Mouse (Mus musculus) erythroblast, embryonic 14.5 days (primary cell): ENCODE data around the gene Tfeb. TPM values are rescaled to one million over a fixed set of nuclear protein-coding genes. Genes with fewer than 3 reads are reported as not detected.

Experiments used
- H3K27me3 ChIP-seq: 2 replicates; pipeline ENCODE4 v1.6.1; 2012; ENCODE audit warnings: inconsistent platforms; ENCODE audit not compliant: control insufficient read depth
- H3K36me3 ChIP-seq: 2 replicates; pipeline ENCODE4 v1.6.1; 2012; ENCODE audit warnings: mild to moderate bottlenecking, inconsistent platforms; ENCODE audit not compliant: control insufficient read depth
- H3K4me1 ChIP-seq: 2 replicates; pipeline ENCODE4 v1.6.1; 2012; ENCODE audit warnings: inconsistent platforms; ENCODE audit not compliant: control insufficient read depth
- H3K4me3 ChIP-seq: replicated peaks from 2 replicates; pipeline ENCODE3; 2012; ENCODE audit warnings: moderate library complexity, mild to moderate bottlenecking, inconsistent platforms
- H3K9me3 ChIP-seq: 2 replicates; pipeline ENCODE4 v1.6.1; 2012; ENCODE audit warnings: low read length, inconsistent platforms, mixed read lengths; ENCODE audit not compliant: control insufficient read depth
- GATA1 ChIP-seq: IDR thresholded peaks from 2 replicates; pipeline ENCODE4 v1.6.1; 2012; ENCODE audit warnings: low read length, inconsistent platforms, mixed read lengths
- TAL1 ChIP-seq: IDR thresholded peaks from 3 replicates; pipeline ENCODE4 v1.6.1; 2012; ENCODE audit warnings: low read length, inconsistent platforms, mixed read lengths
- polyA plus RNA-seq: library from polyadenylated mRNA; stranded (reverse); fragments of >175 nt; gene quantifications from 2 replicates; pipeline ENCODE4 v1.2.3, GENCODE M21; 2012

The Tfeb gene
- polyA plus RNA-seq, 1 experiment, result 1.5 TPM

GRCm38 (mm10) chr17:47788996-47789395 lies 52.2 kb downstream of the Tfeb start:
- no peaks in the 10 kb centered on the region for H3K9me3 ChIP-seq
- no peak overlapping the region for H3K4me3 ChIP-seq
- peaks cover 2% of the 10 kb centered on the region; the same call in 1 of the 2 replicates for H3K4me1 ChIP-seq
- peaks cover 4% of the 10 kb centered on the region; the same call in 1 of the 2 replicates for H3K36me3 ChIP-seq
- TF ChIP-seq GATA1 (no peak), TAL1 (no peak)
- H3K27me3 ChIP-seq, result no peaks in the 10 kb centered on the region

- Histone ChIP-seq H3K4me1 (peaks cover 2% of the 10 kb centered on the region; the same call in 1 of the 2 replicates), H3K9me3 (no peaks in the 10 kb centered on the region), H3K4me3 (no peak overlapping the region), H3K36me3 (peaks cover 4% of the 10 kb centered on the region; the same call in 1 of the 2 replicates), H3K27me3 (no peaks in the 10 kb centered on the region)
- no peak for TF ChIP-seq TAL1
- TF ChIP-seq GATA1, result no peak
These were observed 55.5 kb downstream of the Tfeb start for GRCm38 (mm10) chr17:47792098-47792863.

- no peak for TF ChIP-seq GATA1
- no peak for TF ChIP-seq TAL1
- no peaks in the 10 kb centered on the region for H3K27me3 ChIP-seq
- H3K36me3 ChIP-seq, result peaks cover 4% of the 10 kb centered on the region; the same call in 1 of the 2 replicates
- H3K9me3 ChIP-seq, result no peaks in the 10 kb centered on the region
- peaks cover 5% of the 10 kb centered on the region for H3K4me1 ChIP-seq
- no peak overlapping the region for H3K4me3 ChIP-seq
These were observed 56.5 kb downstream of the Tfeb start for GRCm38 (mm10) chr17:47793377-47793776.

- no peak for TF ChIP-seq GATA1
- H3K4me3 ChIP-seq, result no peak overlapping the region
- no peaks in the 10 kb centered on the region for H3K9me3 ChIP-seq
- H3K36me3 ChIP-seq, result peaks cover 4% of the 10 kb centered on the region; the same call in 1 of the 2 replicates
- H3K4me1 ChIP-seq, result peaks cover 5% of the 10 kb centered on the region
- H3K27me3 ChIP-seq, result no peaks in the 10 kb centered on the region
These were observed 58.6 kb downstream of the Tfeb start for GRCm38 (mm10) chr17:47795446-47795845.

- peaks cover 5% of the 10 kb centered on the region for H3K4me1 ChIP-seq
- H3K4me3 ChIP-seq, result no peak overlapping the region
- no peaks in the 10 kb centered on the region for H3K27me3 ChIP-seq
- TF ChIP-seq GATA1, result no peak
- TF ChIP-seq TAL1, result no peak
- no peaks in the 10 kb centered on the region for H3K9me3 ChIP-seq
- H3K36me3 ChIP-seq, result peaks cover 3% of the 10 kb centered on the region; the same call in 1 of the 2 replicates
These were observed 59.5 kb downstream of the Tfeb start for GRCm38 (mm10) chr17:47796156-47796816.

- Histone ChIP-seq H3K4me1 (peaks cover 5% of the 10 kb centered on the region), H3K9me3 (no peaks in the 10 kb centered on the region), H3K4me3 (no peak overlapping the region), H3K27me3 (no peaks in the 10 kb centered on the region), H3K36me3 (no peaks in the 10 kb centered on the region)
- TF ChIP-seq GATA1, result no peak
- no peak for TF ChIP-seq TAL1
These were observed 60.1 kb downstream of the Tfeb start for GRCm38 (mm10) chr17:47796968-47797367.

GRCm38 (mm10) chr17:47797383-47797782 lies 60.6 kb downstream of the Tfeb start:
- H3K27me3 ChIP-seq, result no peaks in the 10 kb centered on the region
- H3K9me3 ChIP-seq, result no peaks in the 10 kb centered on the region
- no peak overlapping the region for H3K4me3 ChIP-seq
- peaks cover 5% of the 10 kb centered on the region for H3K4me1 ChIP-seq
- no peaks in the 10 kb centered on the region for H3K36me3 ChIP-seq
- TF ChIP-seq GATA1 (no peak), TAL1 (no peak)

- no peak overlapping the region for H3K4me3 ChIP-seq
- H3K27me3 ChIP-seq, result no peaks in the 10 kb centered on the region
- TF ChIP-seq TAL1, result no peak
- no peak for TF ChIP-seq GATA1
- no peaks in the 10 kb centered on the region for H3K4me1 ChIP-seq
- H3K36me3 ChIP-seq, result no peaks in the 10 kb centered on the region
- no peaks in the 10 kb centered on the region for H3K9me3 ChIP-seq
These were observed 66.0 kb downstream of the Tfeb start for GRCm38 (mm10) chr17:47802806-47803205.

GRCm38 (mm10) chr17:47803662-47804061 lies 66.8 kb downstream of the Tfeb start:
- H3K9me3 ChIP-seq, result no peaks in the 10 kb centered on the region
- H3K4me3 ChIP-seq, result no peak overlapping the region
- H3K4me1 ChIP-seq, result no peaks in the 10 kb centered on the region
- H3K36me3 ChIP-seq, result no peaks in the 10 kb centered on the region
- TF ChIP-seq GATA1 (no peak), TAL1 (no peak)
- no peaks in the 10 kb centered on the region for H3K27me3 ChIP-seq
